Mouse (Mus musculus): ENCODE measurements around the gene Bcdin3d.

GRCm38 (mm10) chr15:99454585-99455279, 19.8 kb downstream of the Bcdin3d start:
- TF ChIP-seq POLR2A (IDR thresholded peaks at IDR 0.05; ENCODE audit: borderline replicate concordance, low read depth, low read length) (no peak), CTCF (IDR thresholded peaks at IDR 0.05; ENCODE audit: low read depth, low read length) (no peak)
